Mouse (Mus musculus): ENCODE measurements at regions not wholly inside any gene's neighbourhood (a gene's known extent, or its start where the extent isn't known, plus 50 kb on each side); places are given as distances from the start of the nearest gene placed in this dataset.

- in situ Hi-C loops (cut with MboI; ENCODE audit: low pct_unique_long_range_greater_than_20kb in 1 of 2, low sequenced_read_pairs in 2 of 2, unreplicated experiment in 1 of 2), result no loop called here
Observed at GRCm38 (mm10) chr16:85624505-85624904, 71.3 kb upstream of the Cyyr1 start.

- in situ Hi-C loops (cut with MboI; ENCODE audit: low pct_unique_long_range_greater_than_20kb in 1 of 2, low sequenced_read_pairs in 2 of 2, unreplicated experiment in 1 of 2), result no loop called here
Observed at GRCm38 (mm10) chr16:85604089-85604488, 50.9 kb upstream of the Cyyr1 start.
